Mouse (Mus musculus): Measurements from ENCODE around the gene Sfi1.
"Not testable (repeated sequence)": the region's sequence is repeated elsewhere in the genome, so short reads cannot be mapped to it uniquely, and the experiment has no call there.

GRCm38 (mm10) chr11:3129852-3130251 is 63.4 kb downstream of the Sfi1 start:
- not testable (repeated sequence) for TF ChIP-seq GATA1, TAL1 (IDR thresholded peaks at IDR 0.05; ENCODE audit: low read length)
